Mouse (Mus musculus) E14TG2a.4 (cell line): Measurements from ENCODE around the gene Trappc10.

Experiments
- CTCF ChIP-seq: conservative IDR thresholded peaks from 2 replicates; pipeline ENCODE4 v1.5.1; 2014; ENCODE audit warnings: low read length
- NANOG ChIP-seq: IDR thresholded peaks from 2 replicates; pipeline ENCODE4 v1.6.1; 2014; ENCODE audit warnings: borderline replicate concordance, low read length, mixed read lengths
- POU5F1 ChIP-seq: IDR thresholded peaks from 2 replicates; pipeline ENCODE4 v1.6.1; 2014; ENCODE audit warnings: low read length, borderline replicate concordance

DNA sequence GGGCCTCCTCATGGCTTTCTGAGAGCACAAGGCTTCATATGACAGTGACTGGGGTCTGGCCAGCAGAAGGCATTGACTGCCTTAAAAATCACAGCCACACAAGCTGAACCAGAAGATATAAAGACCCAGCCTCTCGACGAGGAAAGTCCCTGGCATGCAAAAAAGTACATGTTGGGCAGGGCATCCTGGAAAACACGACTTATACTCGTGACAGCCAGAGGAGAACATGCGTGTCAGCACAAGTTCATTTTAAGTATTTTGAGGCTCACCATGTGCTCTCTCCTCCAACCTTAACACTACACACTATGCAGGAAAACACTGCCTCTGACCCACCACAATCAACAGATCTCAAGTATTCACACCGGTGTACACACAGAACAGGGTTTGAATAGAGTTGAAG, 20.3 kb downstream of the Trappc10 start:
- TF ChIP-seq CTCF (no peak), NANOG (no peak), POU5F1 (no peak)
